Mouse (Mus musculus) spleen, embryonic (tissue): ENCODE measurements at regions not wholly inside any gene's neighbourhood (a gene's known extent, or its start where the extent isn't known, plus 50 kb on each side); places are given as distances from the start of the nearest gene placed in this dataset.

Experiments used
- CTCF ChIA-PET: fragments of 350-600 bp; sonication (Branson Sonifier 250); formaldehyde crosslinking; loops from one replicate; lab custom pipeline; 2022; lab: Charles Lee

DNA sequence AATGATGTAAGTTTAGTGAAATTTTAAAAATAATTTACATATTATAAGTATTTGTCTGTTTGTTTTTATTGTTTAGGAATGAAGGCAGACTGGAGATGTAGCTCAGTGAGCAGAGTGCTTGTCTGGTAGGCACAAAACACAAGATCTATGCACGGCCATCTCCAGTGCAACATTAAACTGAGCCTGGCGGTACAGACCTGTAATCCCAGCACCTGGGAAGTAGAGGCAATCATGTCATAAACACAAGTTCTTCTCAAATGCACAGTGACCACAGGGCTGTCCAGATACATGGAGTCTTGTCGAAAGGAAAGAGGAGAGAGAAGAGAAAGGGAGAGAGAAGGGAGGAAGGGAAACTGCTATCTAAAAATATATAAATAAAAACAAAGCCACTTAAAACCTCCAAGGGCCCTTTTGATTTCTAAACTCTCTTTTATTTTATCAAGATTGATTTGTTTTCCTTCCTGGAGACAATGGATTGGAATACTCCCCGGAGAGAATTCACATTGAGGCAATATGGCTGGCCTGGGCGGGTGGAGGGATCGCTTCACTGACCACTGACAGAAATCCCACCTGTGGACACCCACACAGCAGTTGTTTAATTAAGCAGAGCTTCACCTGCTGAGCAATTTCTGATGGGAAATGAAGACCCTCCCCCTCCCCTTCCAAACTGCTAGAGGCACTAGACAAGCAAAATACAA is 215.6 kb upstream of the Tll1 start:
- CTCF ChIA-PET, result interaction anchor here (0.5 kb wide), 1 partner anchor 12 kb away, joined by 4 read pairs; no protein-coding TSS in a partner anchor

DNA sequence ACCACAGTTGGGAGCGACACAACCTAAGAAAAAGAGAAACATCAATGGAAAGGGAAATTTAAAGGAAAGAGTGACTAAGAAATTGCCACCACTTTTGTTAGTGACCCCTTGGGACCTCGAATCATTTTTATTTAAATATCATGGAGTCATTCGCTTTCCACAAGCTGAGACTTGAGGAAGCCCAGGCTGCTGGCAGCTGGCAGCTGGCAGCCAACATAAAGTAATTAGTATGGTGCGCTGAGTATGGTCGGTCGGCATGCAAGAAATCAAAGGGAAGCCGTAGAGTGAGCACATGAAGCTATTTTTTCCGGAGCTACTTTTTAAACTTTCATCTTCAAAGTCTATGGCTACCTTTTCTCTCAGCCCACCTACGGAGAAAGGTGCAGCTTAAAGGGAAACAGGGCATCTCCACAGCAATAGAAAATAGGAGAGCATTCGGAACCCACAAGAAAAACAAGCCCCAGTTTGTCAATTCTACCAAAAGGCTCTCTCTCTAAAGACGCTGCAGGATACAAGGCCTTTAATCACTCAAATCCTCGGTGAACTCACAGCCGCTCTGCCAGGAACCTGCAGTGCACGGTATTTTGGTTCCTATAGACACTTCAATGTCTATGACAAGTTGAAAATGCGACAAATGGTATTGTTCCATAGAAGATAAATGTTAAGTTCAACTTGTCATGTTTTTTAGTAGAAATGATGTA is 206.6 kb upstream of the Tll1 start:
- CTCF ChIA-PET, result no interaction called here

DNA sequence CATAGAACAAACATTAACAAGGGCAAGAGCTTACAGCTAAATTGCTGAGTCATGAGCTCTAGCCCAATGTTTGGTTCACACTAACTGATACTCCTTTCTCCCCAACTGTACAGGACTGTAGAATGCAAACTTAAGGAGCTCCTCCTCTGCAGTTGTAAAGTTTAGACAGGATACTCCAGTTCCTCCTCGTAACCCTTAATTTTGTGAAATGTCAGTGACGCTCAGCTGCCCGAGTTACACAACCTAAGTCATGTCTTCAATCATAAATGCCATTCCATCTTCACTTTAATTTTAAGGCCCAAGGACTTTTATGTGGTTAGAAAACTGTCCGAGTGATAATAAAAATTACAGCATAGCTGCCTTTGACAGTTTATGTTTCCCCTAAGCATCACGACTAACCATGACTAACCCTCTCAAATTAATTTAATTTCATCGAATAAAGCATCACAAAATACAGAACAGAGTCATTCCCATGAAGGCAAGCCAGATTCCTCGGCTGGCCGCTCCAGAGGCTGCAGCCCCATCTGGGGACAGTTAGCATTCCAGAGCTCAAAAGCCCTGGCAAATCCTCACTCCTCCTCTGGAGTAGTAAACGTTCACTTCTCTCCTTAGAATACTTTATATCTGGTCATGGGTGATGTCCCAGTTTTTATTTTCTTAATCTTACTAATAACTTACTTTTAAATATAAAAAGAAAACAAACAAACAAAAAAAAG is 200.9 kb upstream of the Tll1 start:
- CTCF ChIA-PET, result no interaction called here

DNA sequence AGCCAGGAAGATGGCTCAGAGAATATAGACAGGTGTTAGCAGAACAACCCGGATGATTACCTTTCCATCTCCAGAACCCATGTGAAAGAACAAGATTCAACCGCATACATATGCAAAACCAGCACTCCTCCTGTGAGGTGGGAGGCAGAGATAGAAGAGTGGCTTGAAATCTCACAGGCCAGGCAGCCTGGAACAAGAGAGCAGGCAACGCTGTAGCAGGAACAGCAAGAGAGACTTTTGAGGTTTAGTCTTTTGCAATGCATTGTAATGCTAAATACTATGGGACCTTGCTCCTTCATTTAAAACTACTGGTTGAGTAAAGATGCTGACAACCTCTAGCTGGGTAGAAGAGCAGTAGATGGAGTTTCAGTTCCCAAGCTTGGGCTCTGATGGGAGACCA is 193.5 kb upstream of the Tll1 start:
- CTCF ChIA-PET, result no interaction called here

DNA sequence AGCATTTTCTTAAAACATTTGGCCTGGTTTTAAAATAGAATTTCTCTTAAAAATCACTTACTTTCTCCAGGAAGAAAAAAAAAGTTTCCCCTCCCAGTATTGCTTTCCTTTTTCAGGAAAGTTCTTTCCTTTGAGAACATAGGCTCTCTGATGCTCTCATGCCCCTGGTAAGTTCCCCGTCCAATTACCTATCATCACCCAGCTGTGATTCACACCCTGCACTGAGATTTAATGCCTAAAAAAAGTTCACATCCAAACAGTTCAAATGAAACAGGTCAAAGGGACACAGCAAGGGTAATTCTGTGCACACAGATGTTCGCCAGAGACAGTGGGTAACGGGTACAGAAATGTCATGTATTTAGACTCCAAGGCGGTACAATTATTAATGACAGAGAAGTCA is 191.8 kb upstream of the Tll1 start:
- CTCF ChIA-PET, result no interaction called here

DNA sequence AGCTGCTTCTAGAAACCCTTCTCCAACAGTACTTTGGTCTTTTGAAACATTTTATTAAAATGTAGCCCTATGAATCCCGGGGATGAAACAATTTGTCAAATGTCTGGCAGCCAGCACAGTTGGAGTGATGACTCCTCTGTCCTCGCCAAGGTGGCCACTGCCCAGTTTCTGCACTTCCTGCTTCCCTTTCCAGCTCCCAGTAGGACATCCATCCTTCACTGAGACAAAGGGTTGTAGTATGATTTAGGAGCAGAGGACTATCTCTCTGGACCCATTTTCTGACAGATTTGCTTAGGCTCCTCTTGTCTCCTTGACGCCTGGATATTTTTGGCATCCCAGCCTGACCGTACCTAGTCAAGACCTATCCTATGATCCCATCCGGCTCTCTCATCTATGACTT is 189.7 kb upstream of the Tll1 start:
- CTCF ChIA-PET, result no interaction called here

DNA sequence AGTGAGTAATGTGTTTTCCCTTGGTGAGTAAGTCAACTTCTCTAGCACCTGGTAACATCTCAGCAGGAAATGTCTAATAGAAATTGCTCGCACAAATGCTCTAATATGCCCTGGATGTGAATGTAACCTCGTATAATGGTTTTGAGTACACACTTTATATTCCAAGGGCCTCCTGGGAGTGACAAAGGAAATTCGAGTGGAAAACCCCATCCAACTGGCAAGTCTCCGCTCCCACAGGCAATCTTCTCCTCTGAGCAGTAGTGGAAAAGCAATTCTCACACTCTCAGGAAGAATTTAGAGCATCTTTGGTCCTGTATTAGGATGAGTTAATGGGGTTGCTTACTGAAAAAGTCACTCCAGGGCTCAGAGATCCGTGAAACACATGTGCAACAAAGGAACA is 183.4 kb upstream of the Tll1 start:
- CTCF ChIA-PET, result no interaction called here

DNA sequence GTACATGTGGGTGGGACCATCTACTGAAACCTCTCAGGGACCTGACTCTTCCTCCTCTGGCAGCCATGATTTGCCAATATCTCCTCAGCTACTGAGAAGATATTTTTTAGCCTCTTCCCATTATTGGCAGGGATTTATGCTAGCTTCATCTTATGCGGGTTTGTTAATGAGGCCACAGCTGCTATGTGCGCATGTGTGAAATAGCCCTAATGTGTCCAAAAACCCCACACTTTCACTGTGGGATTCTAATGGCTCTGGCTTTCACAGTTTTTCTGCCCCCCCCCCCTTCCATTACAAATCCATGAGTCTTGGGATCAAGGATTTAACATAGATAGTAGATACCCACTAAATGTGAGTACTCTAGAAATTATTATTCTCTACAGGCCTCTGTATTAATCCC is 182.2 kb upstream of the Tll1 start:
- CTCF ChIA-PET, result no interaction called here

DNA sequence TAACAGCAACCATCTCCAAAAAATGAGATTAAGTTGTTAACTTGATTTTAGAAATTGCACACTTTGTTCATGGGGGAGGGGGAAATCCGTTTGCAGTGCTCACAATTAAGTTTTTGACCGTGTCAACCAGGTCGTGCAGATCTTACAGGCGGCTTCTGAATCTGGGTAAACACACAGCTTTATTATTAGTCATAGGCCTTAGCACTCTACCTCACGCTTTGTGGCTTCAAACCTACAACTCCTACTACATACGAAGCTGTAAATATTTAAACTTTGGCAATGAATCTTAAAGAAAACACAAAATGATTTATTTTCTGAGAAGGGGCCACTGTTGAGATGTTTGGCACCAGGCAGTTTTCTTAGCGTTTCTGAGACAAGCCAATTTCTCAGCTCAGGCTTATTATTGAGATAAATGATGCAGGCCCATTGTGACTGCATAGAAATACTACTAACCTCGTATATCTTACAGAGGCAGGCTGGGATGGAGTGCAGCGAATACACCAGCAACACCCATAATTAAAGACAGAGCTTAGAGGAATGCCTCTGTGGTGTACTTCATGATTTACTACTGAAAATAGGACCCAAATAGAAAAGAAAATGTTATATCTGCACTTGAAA is 173.8 kb upstream of the Tll1 start:
- CTCF ChIA-PET, result no interaction called here

DNA sequence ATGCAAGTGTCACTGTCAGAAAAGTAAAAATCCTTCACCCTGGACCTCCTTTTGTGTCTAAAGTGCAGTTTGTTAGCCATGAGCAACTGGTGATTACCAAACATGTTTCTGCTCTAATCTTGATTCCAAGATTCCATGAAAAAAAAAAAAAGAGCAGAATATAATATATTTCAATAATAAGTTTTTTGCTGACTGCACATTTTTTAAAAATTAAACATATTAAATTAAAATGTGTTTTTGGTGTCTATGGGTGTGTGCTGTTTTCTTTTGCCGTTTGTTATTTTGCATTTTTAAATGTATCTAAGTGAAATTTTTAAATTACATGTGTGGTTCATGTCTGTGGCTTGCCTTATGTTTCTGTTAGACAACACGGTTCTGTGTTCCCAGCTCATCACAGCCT is 171.8 kb upstream of the Tll1 start:
- CTCF ChIA-PET, result no interaction called here

DNA sequence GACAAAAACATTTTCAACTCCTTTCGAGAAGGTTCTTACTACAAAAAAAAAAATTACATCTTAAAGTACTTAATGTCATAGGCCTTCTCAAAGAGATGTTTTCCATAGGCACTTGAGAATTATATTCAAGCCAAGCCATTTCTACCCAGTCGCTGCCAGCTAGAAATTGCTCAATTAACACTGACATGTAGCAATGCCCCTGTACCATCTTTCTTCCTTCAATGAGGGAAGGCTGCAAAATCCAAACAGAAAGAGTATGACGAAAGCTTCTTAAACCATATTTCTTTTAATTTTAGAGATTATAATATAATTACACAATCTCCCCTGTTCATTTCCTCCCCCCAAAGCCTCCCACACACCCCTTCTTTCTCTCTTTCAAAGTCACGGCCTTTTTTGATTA is 169.4 kb upstream of the Tll1 start:
- CTCF ChIA-PET, result no interaction called here

DNA sequence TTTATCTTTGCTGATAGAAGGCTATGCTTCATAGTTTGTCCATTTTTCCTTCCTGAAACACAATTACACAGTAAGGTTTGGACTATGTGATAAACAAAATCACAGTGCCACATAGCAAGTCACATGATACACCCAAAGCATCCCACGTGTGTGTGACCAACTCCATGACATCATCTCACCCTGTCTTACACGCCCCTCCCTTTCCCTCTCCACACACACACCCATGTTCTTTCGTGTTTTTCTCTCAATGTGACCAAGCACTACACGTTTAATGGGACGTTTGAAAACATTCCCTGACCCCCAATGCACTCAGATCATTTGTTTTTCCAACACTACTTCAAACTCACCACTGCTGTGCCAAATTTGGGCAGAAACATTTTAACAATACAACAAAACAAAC is 168.9 kb upstream of the Tll1 start:
- CTCF ChIA-PET, result no interaction called here

DNA sequence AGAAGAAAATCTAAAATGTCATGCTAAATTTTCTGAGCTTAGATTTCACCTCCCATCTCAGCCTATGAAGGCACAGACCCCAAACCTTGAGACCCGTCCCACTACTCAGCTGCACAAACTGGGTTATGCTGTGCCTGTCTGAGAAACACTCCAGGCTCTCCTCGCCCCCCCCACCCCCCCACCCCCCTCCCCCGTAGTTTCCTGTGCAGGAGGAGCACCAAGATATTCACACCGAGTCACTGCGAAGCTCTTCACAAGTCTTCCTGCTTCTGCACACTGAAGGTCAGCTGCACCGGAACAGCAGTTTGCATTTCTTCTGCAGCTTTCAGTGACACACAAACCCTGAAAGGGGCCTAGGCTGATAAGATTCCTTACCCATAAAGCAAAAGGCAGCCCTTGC is 163.9 kb upstream of the Tll1 start:
- CTCF ChIA-PET, result no interaction called here

DNA sequence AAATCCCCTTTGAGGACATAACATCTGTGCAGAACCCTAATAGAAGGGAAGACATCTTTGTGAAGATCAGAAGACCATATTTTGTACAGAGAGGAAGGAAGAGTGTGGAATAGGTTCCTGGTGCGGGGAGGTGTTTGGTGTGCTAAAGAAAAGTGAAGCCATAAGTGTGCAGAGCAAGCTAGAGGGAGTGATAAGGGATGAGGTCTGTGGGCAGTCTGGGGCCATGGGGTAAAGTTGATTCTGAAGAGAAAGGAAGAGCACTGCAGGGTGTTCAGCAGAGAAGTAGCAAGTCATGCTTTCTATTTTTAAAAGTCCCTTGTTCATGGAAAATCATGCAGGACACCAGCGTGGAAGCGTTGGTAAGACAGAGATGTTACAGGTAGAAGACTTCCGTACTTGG is 161.8 kb upstream of the Tll1 start:
- CTCF ChIA-PET, result no interaction called here

DNA sequence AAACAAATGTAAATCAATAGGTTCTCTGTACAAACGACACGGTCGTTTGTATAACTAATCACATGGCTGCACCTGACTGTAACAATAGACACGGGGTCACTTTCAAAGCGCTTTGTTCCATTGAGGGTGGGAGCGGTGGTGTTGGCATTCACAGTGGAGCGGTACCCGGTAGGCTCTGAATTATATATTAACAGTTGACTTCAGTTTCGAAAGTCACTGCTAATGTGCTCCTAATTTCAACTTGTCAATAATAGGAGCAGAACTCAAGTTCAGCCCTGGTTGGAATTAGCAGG is 160.8 kb upstream of the Tll1 start:
- CTCF ChIA-PET, result no interaction called here

DNA sequence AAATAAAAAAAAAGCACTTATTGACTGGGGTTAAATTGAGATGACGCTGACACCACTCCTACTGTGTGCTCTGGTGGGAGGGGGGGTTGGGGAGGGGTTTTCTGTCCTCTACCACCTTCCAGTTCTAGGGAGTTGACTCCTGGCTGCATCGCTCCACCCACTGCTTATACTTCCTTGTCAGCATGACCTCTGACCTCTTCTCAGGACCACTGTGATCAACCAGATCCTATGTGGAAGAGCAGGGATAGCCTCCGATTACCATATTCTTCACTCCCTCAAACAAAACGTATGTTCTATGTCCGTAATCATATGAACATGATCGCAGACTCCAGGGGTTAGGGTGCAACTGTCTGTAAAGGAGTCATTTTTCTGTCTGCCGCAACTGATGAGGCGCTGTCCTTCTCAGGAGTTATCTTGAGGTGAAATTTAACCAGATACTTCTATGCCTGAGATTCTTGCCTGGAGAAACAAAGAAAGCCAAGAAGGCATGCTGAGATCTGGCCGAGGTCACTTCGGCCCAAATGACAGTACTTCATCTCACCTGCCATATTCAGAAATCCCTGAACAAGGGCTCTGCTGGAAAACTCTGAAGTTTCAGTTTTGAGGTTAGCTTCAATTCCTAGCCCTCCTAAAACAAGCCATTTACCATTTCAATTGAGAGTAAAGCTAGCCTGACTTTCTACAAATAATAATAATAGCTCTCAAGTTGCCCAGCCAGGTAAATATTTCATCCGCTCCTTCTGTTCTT is 160.3 kb upstream of the Tll1 start:
- CTCF ChIA-PET, result no interaction called here

DNA sequence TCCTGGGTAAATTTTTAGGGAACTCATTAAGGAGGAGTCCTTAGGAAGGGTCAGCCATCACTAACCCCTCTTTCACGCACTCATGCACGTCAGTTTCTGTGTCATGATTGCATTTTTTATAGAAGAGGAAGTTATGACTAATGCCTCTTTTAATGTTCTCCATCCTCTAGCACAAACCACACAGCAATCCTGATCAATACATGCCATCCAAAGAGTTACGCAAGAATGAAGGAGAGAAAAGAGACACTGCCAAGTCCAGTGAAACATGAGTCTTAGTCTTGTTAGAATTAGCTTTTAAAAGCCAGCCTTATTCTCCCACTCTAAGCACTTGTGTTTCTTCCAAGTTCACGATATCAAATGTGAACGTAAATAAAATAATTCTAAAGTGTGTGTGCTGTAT is 151.0 kb upstream of the Tll1 start:
- CTCF ChIA-PET, result no interaction called here

DNA sequence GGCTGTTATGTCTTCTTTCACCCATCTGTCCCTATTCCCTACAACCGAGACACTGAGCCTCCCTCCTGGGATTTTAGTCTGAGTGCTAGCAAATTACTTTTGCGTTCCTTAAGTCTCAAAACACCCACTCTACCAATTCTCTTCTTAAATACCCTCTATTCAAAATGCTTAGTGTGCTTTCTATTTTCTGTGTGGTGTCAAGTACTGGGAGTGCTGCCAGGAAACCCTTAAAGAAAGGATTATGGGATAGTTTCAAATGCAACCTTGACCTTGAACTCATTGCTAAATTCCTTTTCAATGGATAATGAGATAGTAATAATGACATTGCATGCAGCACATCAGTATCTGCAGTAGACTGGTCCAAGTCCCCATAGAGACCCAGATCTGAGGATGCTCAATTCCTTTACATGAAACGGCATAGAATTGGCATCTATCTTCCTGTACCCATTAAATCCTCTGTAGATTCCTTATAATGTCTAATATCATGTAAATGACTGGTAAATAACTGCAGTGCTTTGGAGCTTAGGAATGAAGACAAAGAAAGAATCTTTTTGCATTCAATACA is 142.1 kb upstream of the Tll1 start:
- CTCF ChIA-PET, result no interaction called here

DNA sequence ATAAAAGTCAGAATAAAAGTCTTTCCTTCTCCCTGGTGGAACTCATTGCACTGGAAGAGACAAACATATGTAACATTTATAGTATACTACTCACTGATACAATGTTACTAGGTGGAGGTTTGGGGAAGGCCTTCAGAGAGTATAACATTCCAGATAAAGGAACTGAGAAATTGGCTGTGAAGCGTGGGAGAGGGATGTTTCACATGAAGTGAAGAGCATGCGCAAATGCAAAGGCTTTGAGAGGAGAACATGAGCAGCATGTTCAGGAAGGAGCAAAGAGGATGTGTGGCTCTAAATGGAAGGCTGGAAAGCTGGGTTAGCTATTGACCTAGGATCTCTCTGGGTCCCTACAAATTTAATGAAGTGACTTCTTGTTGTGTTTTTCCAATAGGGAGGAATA is 141.4 kb upstream of the Tll1 start:
- CTCF ChIA-PET, result no interaction called here

DNA sequence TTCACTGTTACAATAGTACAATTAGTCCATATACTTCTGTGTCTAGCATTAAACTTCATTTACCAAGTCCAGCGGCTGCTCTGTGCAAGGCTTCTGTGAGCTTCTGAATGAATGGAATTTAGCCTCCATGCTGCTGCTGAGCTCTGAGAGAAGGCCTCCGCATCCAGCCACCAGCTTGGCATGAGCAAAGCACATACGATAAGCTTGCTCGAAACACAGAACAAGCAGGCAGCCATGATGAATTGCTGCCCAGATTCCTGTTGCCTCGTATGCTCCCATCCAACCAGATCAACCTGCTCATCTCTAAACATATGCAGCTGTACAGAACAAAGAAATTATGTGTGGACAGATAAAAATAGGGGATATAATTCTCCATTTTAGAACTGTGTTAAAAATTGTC is 140.4 kb upstream of the Tll1 start:
- CTCF ChIA-PET, result no interaction called here

DNA sequence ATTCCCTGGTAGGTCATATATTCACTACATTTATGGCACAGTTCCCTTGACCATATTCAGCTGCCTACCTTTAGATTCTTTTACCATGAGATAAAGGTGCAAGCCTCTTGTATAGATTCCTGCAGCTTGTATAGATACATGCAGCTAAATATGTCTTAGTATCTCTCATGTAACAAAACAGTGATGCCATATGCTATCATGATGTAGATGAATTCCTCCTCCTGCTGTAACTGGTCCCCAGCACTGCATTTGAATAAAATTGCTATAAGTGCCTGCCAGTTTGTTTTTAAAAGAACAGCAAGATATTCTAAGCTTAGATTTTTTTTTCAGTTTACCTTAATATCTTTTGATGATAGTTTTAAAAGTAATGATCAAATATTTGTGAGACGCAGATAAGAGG is 138.9 kb upstream of the Tll1 start:
- CTCF ChIA-PET, result no interaction called here

DNA sequence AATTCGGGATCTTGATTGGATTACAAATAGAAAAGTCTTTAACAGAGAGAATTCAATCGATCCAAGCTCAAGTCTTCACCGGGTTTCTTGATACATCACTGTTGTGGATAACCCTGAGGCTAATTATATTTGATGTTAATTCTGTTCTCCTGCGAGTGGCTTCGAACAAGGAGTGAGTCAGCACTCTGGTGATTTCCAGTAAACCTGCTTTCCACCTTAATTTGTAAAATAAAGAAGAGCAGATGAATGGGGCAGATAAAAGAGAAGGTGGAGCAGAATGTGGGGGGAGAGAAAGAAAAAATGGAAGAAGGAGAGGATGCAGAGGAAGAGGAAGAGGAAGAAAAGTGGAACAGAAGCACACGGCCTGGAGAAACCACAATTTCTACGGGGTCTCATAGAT is 137.5 kb upstream of the Tll1 start:
- CTCF ChIA-PET, result no interaction called here
